Mouse (Mus musculus) ZHBTc4 (cell line): ENCODE results near the gene Agap1.

ENCODE experiments used
- DNase-seq: peaks from one replicate; pipeline ENCODE4 v3.0.0-alpha.2; 2011; ENCODE audit warnings: low read depth, low spot score

Gene Agap1

DNA sequence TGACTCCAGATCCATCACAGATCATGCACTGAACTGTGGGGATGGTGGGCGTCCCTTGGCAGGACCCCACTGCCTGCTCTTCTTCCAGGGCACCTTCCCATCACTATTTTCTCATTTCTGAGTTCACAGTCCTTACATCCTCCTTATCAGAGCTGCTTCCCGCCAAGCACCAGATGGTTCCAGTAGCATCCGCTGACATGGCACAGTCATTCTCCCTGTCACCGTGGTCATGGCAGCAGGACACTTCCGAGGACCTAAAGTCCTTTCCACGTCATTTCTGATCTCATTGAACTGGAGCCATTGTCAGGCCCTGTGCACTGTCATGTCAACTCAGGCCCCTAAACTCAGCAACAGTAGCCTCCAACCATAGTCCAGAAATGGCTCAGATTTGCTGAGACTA is 251.1 kb downstream of the Agap1 start:
- no peak for DNase-seq

DNA sequence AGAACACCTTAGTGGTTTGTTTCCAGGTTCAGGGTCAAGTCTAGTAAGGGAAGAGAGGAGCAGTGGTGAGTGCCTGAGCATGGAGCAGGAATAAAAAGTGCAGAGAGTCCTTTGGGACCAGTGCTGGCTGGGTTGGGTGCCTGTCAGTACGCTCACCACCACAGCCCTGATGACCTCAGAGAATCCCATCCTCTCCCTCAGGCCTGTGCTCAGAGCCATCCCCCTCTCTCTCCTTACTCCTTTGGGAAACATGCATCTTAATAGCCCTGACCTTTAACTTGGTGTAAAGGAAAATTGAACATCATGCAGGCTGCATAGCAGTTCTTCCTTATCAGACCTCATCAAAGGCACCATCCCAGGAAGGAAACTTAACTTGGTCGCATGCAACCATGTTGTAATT is 252.3 kb downstream of the Agap1 start:
- DNase-seq = no peak

- no peak for DNase-seq
Measured at GRCm38 (mm10) chr1:89707756-89708480, 253.3 kb downstream of the Agap1 start.

GRCm38 (mm10) chr1:89709824-89710223 is 255.2 kb downstream of the Agap1 start:
- DNase-seq = no peak

DNA sequence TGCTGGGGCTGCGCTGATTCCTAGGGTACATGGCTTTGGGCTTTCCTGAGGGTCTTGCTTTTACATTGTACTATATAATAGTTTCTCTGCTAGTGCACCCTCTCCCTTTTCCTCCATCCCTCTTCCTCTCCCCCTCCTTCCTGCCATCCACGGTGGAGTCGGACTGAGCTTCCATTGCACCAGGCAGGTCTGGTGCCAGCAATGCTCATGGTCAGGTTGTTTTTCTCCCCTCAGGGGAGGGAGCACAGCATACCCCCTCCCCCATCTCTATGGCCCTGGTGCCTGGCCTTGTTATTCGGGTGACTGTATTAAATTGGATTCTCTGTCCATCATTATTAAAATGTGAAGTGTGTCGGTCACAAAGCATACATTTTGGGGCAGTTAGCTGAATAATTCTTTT is 259.1 kb downstream of the Agap1 start:
- no peak for DNase-seq

DNA sequence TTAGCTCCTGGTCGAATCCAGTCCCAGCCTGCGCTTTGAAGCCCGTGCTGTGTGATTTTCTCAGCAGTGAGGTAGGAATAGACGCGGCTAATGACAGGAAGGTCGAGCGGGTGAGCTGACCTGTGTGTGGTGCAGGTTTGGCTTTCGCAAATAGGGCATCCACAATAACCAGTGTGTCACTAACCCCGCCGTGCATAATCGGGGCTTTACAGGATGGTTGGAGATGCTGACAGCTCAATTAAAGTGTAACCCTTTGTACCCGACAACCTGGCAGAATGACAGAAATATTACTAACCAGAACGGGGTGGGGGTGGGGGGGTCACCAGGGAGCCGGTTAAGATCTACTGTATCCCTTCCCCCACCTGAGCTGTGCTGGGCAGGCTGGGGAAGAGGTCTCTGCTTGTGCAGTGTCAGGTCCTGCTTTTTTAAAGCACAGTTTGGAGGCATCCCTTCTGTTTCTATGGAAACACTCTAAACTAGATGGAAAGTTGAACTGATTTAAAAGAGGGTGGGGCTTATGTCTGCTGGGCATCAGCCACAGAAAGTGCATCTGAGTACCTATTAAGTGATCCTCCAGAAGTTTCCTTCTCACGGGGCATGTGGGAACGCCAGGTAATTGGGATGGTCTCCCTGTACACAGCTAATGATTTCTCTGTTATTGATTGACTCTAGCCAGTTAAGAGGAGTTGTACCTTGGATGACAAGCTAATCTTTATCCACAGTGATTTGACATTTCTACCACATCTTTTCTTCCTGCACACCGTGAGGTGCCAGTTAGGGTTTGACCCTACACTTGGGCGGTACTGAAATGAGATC is 259.8 kb downstream of the Agap1 start:
- no peak for DNase-seq

GRCm38 (mm10) chr1:89716234-89716633 is 261.6 kb downstream of the Agap1 start:
- no peak for DNase-seq

DNA sequence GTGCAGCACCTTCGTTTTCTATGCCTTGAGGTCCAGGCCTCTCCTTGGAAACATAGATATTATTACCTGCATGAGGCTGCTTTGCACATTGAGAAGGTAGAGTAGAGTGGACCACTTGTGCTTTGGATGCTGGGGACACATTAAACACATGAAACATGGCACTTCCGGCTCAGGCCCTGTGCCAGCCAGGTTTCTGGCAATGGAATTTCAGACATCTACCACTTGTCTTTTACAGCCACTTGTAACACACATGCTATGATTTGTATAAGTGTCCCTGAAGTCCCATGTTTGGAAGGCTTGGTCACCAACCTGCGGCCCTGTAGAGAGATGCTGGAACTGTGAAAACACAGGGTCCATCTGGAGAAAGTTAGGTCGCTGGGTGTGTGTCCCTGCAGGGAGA is 262.5 kb downstream of the Agap1 start:
- no peak for DNase-seq

DNA sequence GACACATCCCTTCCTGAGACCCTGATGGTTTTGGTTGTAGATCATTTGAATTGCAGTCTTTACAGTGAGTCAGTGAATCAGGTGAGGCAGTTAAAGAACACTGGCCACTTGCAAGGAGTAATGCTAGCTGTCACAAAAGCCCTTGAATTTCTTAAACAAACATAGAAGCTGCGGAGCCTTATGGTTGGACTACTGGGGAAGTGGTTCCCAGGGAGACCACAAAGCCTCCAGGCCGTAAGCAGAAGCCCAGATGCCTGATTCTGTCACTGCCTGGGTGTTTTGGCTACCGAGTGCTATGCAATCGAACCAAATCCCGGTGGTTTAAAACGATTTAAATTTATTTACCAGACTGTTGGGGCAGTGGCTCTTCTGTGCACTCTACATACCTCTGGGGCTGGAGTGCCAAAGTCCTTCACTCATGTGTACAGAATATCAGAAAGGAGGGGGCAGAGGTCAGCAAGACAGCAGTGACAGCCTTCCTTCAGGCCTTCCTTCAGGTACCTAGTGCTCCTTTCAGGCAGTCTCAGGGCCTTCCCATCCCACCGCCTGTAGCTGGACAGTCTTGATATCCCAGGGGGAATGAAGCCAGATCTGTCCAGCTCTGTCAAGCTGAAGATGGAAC is 264.3 kb downstream of the Agap1 start:
- no peak for DNase-seq

DNA sequence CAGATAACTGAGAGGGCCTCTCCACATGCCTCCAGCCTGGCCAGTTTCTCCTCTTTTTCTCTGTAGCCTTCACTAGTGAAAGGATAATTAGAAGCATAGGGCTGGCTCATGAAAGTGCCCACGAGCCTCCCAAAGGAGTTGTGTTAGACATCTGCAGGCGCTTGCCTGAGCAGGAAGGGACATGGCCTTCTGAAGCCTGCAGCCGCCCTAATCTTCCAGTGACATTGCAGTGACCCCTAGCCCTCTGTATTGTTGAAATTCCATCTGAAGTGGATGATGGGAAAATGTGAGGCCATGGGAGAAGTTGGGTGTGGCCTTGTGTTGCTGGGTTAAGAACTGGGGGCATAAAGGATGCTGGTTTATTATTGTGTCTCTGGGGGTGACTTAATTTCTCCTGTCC is 269.5 kb downstream of the Agap1 start:
- peak; percentile 44 for DNase-seq

- no peak for DNase-seq
Measured at GRCm38 (mm10) chr1:89724555-89724954, 269.9 kb downstream of the Agap1 start.

- DNase-seq = no peak
Measured at GRCm38 (mm10) chr1:89724957-89725356, 270.4 kb downstream of the Agap1 start.

GRCm38 (mm10) chr1:89728481-89728880 is 273.9 kb downstream of the Agap1 start:
- no peak for DNase-seq

DNA sequence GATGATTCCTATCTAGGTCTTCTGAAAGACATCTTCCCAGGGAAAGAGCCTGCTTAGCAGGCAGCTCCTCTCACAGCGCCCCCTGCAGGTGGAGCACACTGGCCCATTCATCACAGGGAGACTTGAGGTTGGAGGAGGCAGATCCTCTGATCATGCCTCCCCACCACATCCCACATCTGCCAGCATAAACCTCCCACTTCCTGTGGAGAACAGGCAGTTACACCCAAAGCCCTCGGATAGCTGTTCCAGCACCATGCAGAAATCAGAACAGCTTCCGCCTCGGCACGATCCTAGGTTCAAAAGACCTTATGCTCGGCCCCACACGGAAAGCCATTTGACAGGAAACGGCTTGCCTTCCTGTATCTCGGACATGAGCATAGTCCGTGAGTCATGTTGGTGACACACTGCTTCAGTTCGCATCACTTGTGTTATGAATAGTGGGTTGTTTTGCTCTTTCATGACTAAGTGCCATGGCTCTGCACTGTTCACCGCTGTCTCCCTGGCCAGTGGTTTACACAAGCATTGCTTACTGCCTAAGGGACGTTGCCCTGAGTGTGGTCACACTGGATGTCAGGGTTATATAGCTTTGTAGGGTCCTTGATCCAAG is 276.1 kb downstream of the Agap1 start:
- peak; percentile 70 for DNase-seq

- DNase-seq = no peak
Measured at GRCm38 (mm10) chr1:89734368-89734767, 279.8 kb downstream of the Agap1 start.

GRCm38 (mm10) chr1:89735146-89735545 is 280.5 kb downstream of the Agap1 start:
- DNase-seq = no peak

GRCm38 (mm10) chr1:89736021-89736420 is 281.4 kb downstream of the Agap1 start:
- DNase-seq = no peak

DNA sequence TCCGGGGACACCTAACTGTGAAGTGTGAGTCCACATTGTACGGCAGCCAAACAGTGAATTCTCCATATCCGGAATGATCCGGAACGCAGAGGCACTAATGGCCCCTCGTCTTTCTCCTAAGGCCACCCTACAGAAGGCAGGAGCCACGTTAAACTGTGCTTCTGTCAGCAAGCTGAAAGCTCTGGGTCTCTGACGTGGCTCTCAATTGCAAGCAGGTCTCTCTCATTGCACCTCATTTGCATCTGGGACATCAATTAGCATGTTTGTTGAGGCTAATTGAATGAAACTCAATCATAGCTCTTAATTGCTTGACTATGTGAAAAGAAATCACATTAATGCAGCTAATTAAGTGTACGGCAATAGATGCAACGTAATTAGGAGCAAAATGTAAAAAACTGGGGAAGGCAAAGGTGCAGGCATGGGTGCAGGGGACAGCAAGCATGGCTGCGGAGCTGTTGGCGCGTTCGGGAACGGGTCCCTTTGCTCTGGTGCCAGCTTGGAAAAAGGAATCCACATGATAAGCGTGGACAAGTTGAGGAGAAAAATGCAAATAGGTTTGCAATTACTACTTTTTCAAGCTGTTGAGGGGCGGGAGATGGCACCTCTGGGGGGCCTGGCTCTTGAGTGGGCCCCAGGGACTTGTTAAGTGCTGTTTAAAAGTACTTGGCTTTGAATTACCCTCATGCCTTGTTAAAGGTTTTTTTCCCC is 284.6 kb downstream of the Agap1 start:
- DNase-seq = peak; percentile 36

DNA sequence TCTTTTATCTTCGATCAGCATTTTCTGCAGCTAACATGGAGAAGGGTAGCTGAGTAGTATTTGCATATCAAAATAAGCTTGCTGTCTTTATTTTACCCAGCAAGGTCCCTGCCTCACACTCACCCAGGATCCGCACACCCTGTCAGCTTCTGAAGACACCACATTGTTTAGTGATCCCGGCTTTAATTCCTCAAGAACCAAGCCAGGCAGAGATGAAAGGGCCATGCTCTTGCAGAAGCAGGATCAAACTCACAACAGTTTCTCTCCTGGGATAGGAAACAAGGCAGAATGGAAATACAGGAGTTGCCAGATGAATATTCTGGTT is 285.1 kb downstream of the Agap1 start:
- DNase-seq = no peak

GRCm38 (mm10) chr1:89742359-89742758 is 287.8 kb downstream of the Agap1 start:
- no peak for DNase-seq

DNA sequence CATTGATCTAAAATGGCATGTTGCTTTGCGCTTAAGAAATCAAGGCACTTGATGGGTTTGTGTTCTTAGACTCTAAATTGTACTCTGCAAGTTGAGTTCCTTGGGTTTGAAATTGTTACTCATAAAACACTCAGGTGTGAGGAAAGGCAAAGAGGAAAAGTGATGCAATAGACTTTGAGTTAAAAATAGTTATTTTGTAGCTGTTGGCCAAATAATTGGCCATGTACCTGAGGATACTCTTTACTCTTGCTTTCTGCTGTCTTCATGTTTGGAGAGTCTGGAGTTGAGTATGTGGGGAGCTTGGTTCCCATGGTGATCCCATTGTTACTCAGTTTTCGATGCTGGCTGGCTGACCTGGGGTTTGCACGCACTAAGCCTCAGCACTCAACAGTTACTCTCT is 291.6 kb downstream of the Agap1 start:
- no peak for DNase-seq

GRCm38 (mm10) chr1:89749666-89750065 is 295.1 kb downstream of the Agap1 start:
- DNase-seq = no peak
